ENCODE assay signal across 16 mouse cellular contexts in genomic region chr7:54406596-54406995, GRCm38 (mm10).
"Had no signal": no experiment of that assay in that cellular context is flagged by ENCODE, and none has a peak within 500 bp of the region (broad histone marks: within the 10 kb centered on the region; RNA-seq: fewer than 3 reads in every experiment).

No protein-coding gene starts in this region.

- DNase-seq: lung, adult 18-20 months; lung, embryonic 14.5 days; lung, postnatal 10 days; lung, postnatal 4 days; midbrain, embryonic 14.5 days; right cerebral cortex, postnatal 14 days; thymus, adult 2 months; thymus, postnatal 14 days; thymus, postnatal 36 days had no signal

- H3K27me3 ChIP-seq: midbrain, embryonic 12.5 days; neural tube, embryonic 13.5 days; neural tube, embryonic 15.5 days; stomach, embryonic 15.5 days had no signal

- H3K9me3 ChIP-seq: midbrain, embryonic 10.5 days; midbrain, embryonic 12.5 days; neural tube, embryonic 13.5 days; neural tube, embryonic 15.5 days; stomach, embryonic 15.5 days had no signal

- H3K36me3 ChIP-seq: midbrain, embryonic 10.5 days; midbrain, embryonic 12.5 days; neural tube, embryonic 13.5 days; neural tube, embryonic 15.5 days; stomach, embryonic 15.5 days had no signal

- H3K9ac ChIP-seq: lung, embryonic 14.5 days; midbrain, embryonic 12.5 days; neural tube, embryonic 13.5 days; neural tube, embryonic 15.5 days; stomach, embryonic 15.5 days had no signal

- H3K4me1 ChIP-seq: midbrain, embryonic 10.5 days; midbrain, embryonic 12.5 days; neural tube, embryonic 13.5 days; neural tube, embryonic 15.5 days; stomach, embryonic 15.5 days had no signal

- H3K27ac ChIP-seq: midbrain, embryonic 10.5 days; midbrain, embryonic 12.5 days; neural tube, embryonic 13.5 days; neural tube, embryonic 15.5 days; stomach, embryonic 15.5 days; stomach, postnatal 0 days had no signal

- H3K4me3 ChIP-seq: midbrain, embryonic 10.5 days; midbrain, embryonic 12.5 days; myocyte; neural tube, embryonic 13.5 days; neural tube, embryonic 15.5 days; stomach, embryonic 15.5 days had no signal
